Mouse (Mus musculus) brain, embryonic 14.5 days (tissue): ENCODE results near the gene Phf14. TPM values are rescaled to one million over a fixed set of nuclear protein-coding genes. Genes with fewer than 3 reads are reported as not detected.
"Not testable (repeated sequence)": the region's sequence is repeated elsewhere in the genome, so short reads cannot be mapped to it uniquely, and the experiment has no call there.

ENCODE experiments used
- DNase-seq: peaks from one replicate; pipeline ENCODE4 v3.0.0-alpha.2; 2011; ENCODE audit warnings: low read depth
- CTCF ChIP-seq: fragments of 200-500 bp; IDR thresholded peaks from 2 replicates; pipeline ENCODE4 v1.5.1; 2012; ENCODE audit warnings: inconsistent platforms, mild to moderate bottlenecking, moderate library complexity, borderline replicate concordance; ENCODE audit not compliant: insufficient read depth, insufficient read length; ENCODE audit errors: extremely low read depth
- POLR2A ChIP-seq: fragments of 200-500 bp; IDR thresholded peaks from 2 replicates; pipeline ENCODE4 v1.6.1; 2012; ENCODE audit warnings: mild to moderate bottlenecking, inconsistent platforms, borderline replicate concordance; ENCODE audit not compliant: poor library complexity, insufficient read depth, insufficient read length, severe bottlenecking; ENCODE audit errors: extremely low read depth
- polyA plus RNA-seq: library from polyadenylated mRNA; depleted of rRNA; stranded (reverse); fragments of >200 nt; gene quantifications from 2 replicates; pipeline ENCODE4 v1.2.3, GENCODE M21; 2012; rRNA removed

Gene Phf14
- polyA plus RNA-seq, 1 experiment, result 88.7 TPM

DNA sequence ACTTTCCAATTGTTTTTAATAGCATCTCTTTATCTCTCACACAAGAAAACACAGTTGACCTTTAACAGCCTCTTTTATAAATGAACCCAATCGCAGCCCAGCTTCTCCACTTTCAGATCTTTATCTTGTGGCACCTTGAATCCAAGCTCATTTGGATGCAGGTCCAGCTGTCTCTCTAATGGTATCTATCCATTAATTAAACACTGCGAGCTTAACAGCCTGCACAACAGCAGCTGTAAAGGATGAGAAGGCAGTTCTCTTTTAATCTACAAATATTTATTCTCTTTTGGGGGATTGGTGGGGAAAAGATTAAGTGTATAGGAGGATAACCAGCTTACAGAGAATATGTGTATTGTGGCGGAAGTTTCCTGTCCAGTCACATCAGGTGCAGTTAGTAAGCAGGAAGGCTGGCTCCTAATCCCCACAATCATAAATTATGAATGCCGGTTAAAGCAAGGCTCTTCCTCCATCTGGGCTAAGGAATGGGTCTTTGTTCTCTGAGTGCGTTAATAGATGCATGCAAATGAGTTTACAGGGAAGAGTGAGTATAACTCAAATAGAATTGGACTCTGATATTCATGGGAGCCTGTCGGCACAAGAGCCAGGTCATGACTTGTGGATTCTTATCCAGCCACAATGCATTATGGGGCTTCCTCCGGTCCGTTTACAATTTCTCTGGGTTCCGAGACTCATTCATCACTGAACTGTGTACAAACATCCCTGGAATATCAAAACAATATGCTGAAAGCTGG, 210.4 kb downstream of the Phf14 start:
- TF ChIP-seq CTCF (no peak), POLR2A (no peak)
- peak; percentile 86 for DNase-seq

DNA sequence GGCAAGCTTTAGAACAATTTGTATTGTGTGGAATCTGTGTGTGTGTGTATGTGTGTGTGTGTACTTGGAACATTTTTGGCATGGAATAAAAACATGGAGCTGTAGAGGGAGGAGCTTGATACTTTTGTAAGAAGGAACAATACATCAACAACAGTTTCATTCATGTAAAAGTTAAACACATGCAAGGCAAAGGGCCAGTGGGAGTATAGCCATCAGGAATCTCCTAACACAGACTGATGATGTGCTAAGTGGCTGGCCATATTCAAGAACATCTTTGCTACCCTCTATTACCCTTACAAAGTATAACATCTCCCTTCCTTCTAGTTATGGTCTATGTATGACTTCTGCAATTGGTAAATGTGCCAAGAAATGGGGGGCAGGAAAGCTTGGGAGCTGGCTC, 215.2 kb downstream of the Phf14 start:
- TF ChIP-seq POLR2A, result no peak
- DNase-seq, result no peak

DNA sequence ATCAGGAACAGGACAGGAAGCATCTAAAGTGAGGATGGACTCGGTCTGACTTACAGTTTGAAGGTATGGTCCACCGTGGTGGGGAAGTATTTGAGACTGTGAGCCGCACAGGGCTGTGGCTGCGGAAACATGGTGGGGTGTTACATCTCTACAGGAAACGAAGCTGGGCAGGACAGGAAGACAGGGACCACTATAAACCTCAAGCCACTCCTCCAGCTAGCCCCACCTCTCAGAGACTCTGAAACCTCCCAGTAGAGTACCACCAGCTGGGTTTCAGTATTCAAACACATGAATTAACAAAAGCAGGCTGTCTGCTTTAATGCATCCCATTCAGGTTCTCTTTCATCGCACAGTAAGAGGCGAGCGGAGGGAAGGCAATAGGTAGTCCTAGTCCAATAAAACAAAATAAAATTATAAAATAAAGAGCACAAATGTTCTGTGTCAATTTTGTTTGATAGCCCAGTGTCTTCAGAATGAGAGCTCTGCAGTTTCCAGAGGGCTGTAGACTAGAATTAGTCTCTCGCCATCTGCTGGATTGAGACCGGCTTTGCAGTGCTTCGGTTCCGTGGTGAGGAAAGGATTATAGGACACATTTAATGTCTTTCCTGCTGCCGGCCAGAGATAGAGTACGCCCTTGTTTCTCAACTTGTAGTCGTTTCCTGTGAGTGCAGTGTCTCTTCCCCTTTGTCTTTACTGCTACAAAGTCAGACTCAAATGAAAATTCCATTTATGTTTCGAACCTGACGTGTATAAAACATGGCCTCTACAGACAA, 217.6 kb downstream of the Phf14 start:
- DNase-seq, result peak; percentile 86
- TF ChIP-seq POLR2A, result no peak
- TF ChIP-seq CTCF, result peak; percentile 79

DNA sequence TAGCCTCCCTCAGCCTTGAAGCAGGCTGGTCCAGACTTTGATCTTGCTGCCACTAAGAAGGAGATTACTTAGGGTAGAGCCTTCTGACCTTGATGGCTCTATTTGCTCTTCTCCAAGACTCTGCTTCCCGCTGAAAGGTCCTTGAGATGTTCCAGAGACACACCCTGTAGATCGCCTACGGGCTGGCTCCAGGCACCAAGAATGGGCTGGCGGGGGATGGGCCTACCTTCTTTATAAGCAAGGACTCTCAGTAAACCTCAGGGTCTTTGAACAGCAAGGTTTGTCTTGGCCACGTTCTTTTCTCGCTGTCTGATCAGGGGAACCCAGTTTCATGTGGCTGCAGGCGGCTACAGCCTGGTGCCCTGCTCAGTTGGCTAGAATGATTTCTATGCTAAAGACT, 219.0 kb downstream of the Phf14 start:
- DNase-seq, result not testable (repeated sequence)

DNA sequence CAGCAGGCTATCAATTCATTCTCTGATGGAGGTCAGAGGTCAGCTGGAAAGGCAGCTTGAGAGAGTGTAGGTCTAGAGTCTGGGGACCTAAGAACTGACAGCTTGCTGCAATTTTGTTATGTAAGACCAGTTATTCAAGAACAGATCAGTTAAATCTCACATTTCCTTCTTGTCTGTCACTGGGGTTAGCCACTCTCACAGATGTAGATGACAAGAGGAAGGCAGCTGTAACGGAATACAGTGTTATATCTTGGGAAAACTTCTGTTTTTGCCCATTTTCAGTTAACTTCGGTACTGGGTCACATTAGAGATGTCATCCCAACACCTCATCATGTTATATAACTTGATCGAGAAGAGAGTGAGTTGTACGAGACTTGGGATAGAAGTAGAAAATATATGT, 219.7 kb downstream of the Phf14 start:
- no peak for DNase-seq
- TF ChIP-seq POLR2A, result no peak
- no peak for TF ChIP-seq CTCF

Other genes starting within 250 kb of the Phf14 start
- 596 and 756 TPM in 2 replicates for gene Ndufa4, start 312 bp upstream of the Phf14 start, polyA plus RNA-seq